Mouse (Mus musculus) MEL (cell line): ENCODE data around the gene Olfr1413. TPM values are rescaled to one million over a fixed set of nuclear protein-coding genes. Genes with fewer than 3 reads are reported as not detected.

Experiments
- DNase-seq: peaks from one replicate; pipeline ENCODE4 v3.0.0; 2011; ENCODE audit warnings: low read depth, low spot score
- H3K27ac ChIP-seq: 2 replicates; pipeline ENCODE4 v1.5.1; 2012; ENCODE audit warnings: low read depth, mild to moderate bottlenecking, control low read depth, low read length, moderate library complexity; ENCODE audit not compliant: control insufficient read depth
- H3K27me3 ChIP-seq, 2 experiments: fragments of 150-350 bp in 1 of 2; sonication (generic) in 1 of 2; 2 replicates each; pipeline ENCODE4 v1.6.1; 2012; ENCODE audit warnings: low read length in 2 of 2, mild to moderate bottlenecking in 2 of 2, improper control_type of control experiment in 1 of 2, moderate library complexity in 1 of 2; ENCODE audit not compliant: insufficient read depth in 2 of 2, control insufficient read depth in 1 of 2
- H3K36me3 ChIP-seq, 2 experiments: 2 replicates each; pipeline ENCODE4 v1.6.1; 2012 to 2014; ENCODE audit warnings: low read length in 2 of 2, improper control_type of control experiment in 1 of 2, inconsistent platforms in 1 of 2, mild to moderate bottlenecking in 1 of 2; ENCODE audit not compliant: insufficient read depth in 2 of 2, control insufficient read depth in 1 of 2
- H3K4me1 ChIP-seq, 2 experiments: fragments of 150-350 bp in 1 of 2; sonication (generic) in 1 of 2; 2 replicates each; pipeline ENCODE4 v1.6.1; 2012; ENCODE audit warnings: low read length in 2 of 2, improper control_type of control experiment in 1 of 2, mild to moderate bottlenecking in 1 of 2; ENCODE audit not compliant: insufficient read depth in 2 of 2, control insufficient read depth in 1 of 2
- H3K4me3 ChIP-seq, 2 experiments: fragments of 150-350 bp in 1 of 2; sonication (generic) in 1 of 2; 2 replicates each; pipeline ENCODE4 v1.5.1; 2012; ENCODE audit warnings: low read depth in 2 of 2, low read length in 2 of 2, mild to moderate bottlenecking in 2 of 2, moderate library complexity in 2 of 2, control low read depth in 1 of 2, improper control_type of control experiment in 1 of 2; ENCODE audit not compliant: control insufficient read depth in 1 of 2, insufficient read depth in 1 of 2
- H3K79me2 ChIP-seq: 2 replicates; pipeline ENCODE4 v1.6.1; 2012; ENCODE audit warnings: mild to moderate bottlenecking, low read length, moderate library complexity; ENCODE audit not compliant: control insufficient read depth, poor library complexity, insufficient read depth
- H3K9ac ChIP-seq: 2 replicates; pipeline ENCODE4 v1.6.1; 2012; ENCODE audit warnings: low read depth, mild to moderate bottlenecking, control low read depth, low read length, moderate library complexity; ENCODE audit not compliant: control insufficient read depth, poor library complexity, severe bottlenecking
- H3K9me3 ChIP-seq: fragments of 150-350 bp; sonication (generic); replicated peaks from 2 replicates; pipeline ENCODE4 v1.6.1; 2012; ENCODE audit warnings: mild to moderate bottlenecking, low read length, improper control_type of control experiment, moderate library complexity; ENCODE audit not compliant: insufficient read depth
- CTCF ChIP-seq, 3 experiments: IDR thresholded peaks in 2 of 3; conservative IDR thresholded peaks in 1 of 3; 2 replicates each; pipeline ENCODE4 v1.5.1; 2011 to 2012; ENCODE audit warnings: low read length in 3 of 3, low read depth in 2 of 3, mild to moderate bottlenecking in 2 of 3, improper control_type of control experiment in 1 of 3, inconsistent platforms in 1 of 3, mixed read lengths in 1 of 3, moderate library complexity in 1 of 3; ENCODE audit not compliant: control insufficient read depth in 1 of 3, insufficient read depth in 1 of 3, poor library complexity in 1 of 3, severe bottlenecking in 1 of 3
- ELF1 ChIP-seq: IDR thresholded peaks from 2 replicates; pipeline ENCODE4 v1.6.1; 2014; ENCODE audit warnings: low read depth, mild to moderate bottlenecking, inconsistent platforms, low read length, improper control_type of control experiment, moderate library complexity
- ETS1 ChIP-seq: IDR thresholded peaks from 2 replicates; pipeline ENCODE4 v1.6.1; 2012; ENCODE audit warnings: low read depth, mild to moderate bottlenecking, inconsistent platforms, low read length, improper control_type of control experiment, moderate library complexity
- HCFC1 ChIP-seq: IDR thresholded peaks from 2 replicates; pipeline ENCODE4 v1.6.1; 2012; ENCODE audit warnings: low read depth, mild to moderate bottlenecking, inconsistent platforms, low read length, improper control_type of control experiment, moderate library complexity
- MAZ ChIP-seq: IDR thresholded peaks from 2 replicates; pipeline ENCODE4 v1.6.1; 2012; ENCODE audit warnings: low read depth, mild to moderate bottlenecking, inconsistent platforms, low read length, improper control_type of control experiment
- RAD21 ChIP-seq: IDR thresholded peaks from 2 replicates; pipeline ENCODE4 v1.6.1; 2011; ENCODE audit warnings: mild to moderate bottlenecking, low read depth, low read length, improper control_type of control experiment
- SMC3 ChIP-seq: IDR thresholded peaks from 2 replicates; pipeline ENCODE4 v1.6.1; 2011; ENCODE audit warnings: low read depth, low read length, improper control_type of control experiment
- TCF12 ChIP-seq: IDR thresholded peaks from 2 replicates; pipeline ENCODE4 v1.6.1; 2014; ENCODE audit warnings: low read depth, mild to moderate bottlenecking, inconsistent platforms, low read length, improper control_type of control experiment, moderate library complexity
- UBTF ChIP-seq: IDR thresholded peaks from 2 replicates; pipeline ENCODE4 v1.6.1; 2012; ENCODE audit warnings: low read depth, mild to moderate bottlenecking, inconsistent platforms, low read length, improper control_type of control experiment, moderate library complexity, borderline replicate concordance; ENCODE audit not compliant: insufficient read depth
- ZC3H11A ChIP-seq: IDR thresholded peaks from 2 replicates; pipeline ENCODE4 v1.6.1; 2012; ENCODE audit warnings: low read depth, mild to moderate bottlenecking, inconsistent platforms, low read length, improper control_type of control experiment
- ZNF384 ChIP-seq: IDR thresholded peaks from 2 replicates; pipeline ENCODE4 v1.6.1; 2012; ENCODE audit warnings: low read depth, mild to moderate bottlenecking, inconsistent platforms, low read length, improper control_type of control experiment
- polyA plus RNA-seq, 2 experiments: library from polyadenylated mRNA; stranded (reverse) in 1 of 2; unstranded in 1 of 2; fragments of >175 nt in 1 of 2; fragments of >200 nt in 1 of 2; gene quantifications; 2 replicates each; pipeline versions ENCODE4 v1.2.1 to v1.2.4; 2012; ENCODE audit warnings: low replicate concordance in 2 of 2, low read depth in 1 of 2; ENCODE audit not compliant: insufficient read length in 2 of 2, insufficient read depth in 1 of 2, missing spikeins in 1 of 2
- total RNA-seq: library from RNA; depleted of rRNA; stranded (reverse); fragments of 300-350 nt; gene quantifications from 2 replicates; pipeline ENCODE4 v1.2.3, GENCODE M21; 2012

Gene Olfr1413
- total and polyA plus RNA-seq, 3 experiments: not detected

GRCm38 (mm10) chr1:92614516-92614915 is 43.4 kb downstream of the Olfr1413 start:
- no peak overlapping the region for H3K4me3 ChIP-seq
- no peaks in the 10 kb centered on the region for H3K4me1 ChIP-seq
- TF ChIP-seq SMC3 (peak; percentile 84), ZC3H11A (peak; percentile 53), CTCF (IDR thresholded peaks at IDR 0.05 in 2 of 3, conservative IDR thresholded peaks at IDR 0.05 in 1 of 3; ENCODE audit: control insufficient read depth in 1 of 3, insufficient read depth in 1 of 3, low read depth in 2 of 3, low read length in 3 of 3, poor library complexity in 1 of 3, severe bottlenecking in 1 of 3) (peak; percentile 16 to 85 (median 57); a peak in 5 of 6 replicates), HCFC1 (no peak), RAD21 (peak; percentile 85)
- no peaks in the 10 kb centered on the region for H3K36me3 ChIP-seq
- no peaks in the 10 kb centered on the region for H3K9me3 ChIP-seq
- DNase-seq: peak; percentile 59
- no peaks in the 10 kb centered on the region for H3K27me3 ChIP-seq
- H3K9ac ChIP-seq: no peak overlapping the region
- no peak overlapping the region for H3K27ac ChIP-seq
- H3K79me2 ChIP-seq: no peaks in the 10 kb centered on the region

- H3K27me3 ChIP-seq: no peaks in the 10 kb centered on the region
- no peaks in the 10 kb centered on the region for H3K9me3 ChIP-seq
- no peak for DNase-seq
- no peak for TF ChIP-seq UBTF
- TF ChIP-seq ELF1: no peak
- TF ChIP-seq ZNF384: no peak
- no peak for TF ChIP-seq MAZ
- H3K36me3 ChIP-seq: no peaks in the 10 kb centered on the region
- H3K4me3 ChIP-seq: no peak overlapping the region
- H3K27ac ChIP-seq: no peak overlapping the region
- H3K9ac ChIP-seq: no peak overlapping the region
- no peaks in the 10 kb centered on the region for H3K79me2 ChIP-seq
- no peaks in the 10 kb centered on the region for H3K4me1 ChIP-seq
These were observed 44.9 kb downstream of the Olfr1413 start for GRCm38 (mm10) chr1:92616046-92616445.

GRCm38 (mm10) chr1:92617488-92617887 is 46.4 kb downstream of the Olfr1413 start, which contains the start of gene Olfr12:
Gene Olfr12 (plus strand): TSS chr1:92617788.
- Histone ChIP-seq H3K4me3 (no peak within 1 kb of the TSS), H3K36me3 (no peaks in the 10 kb centered on the region), H3K9ac (no peak within 1 kb of the TSS), H3K9me3 (no peaks in the 10 kb centered on the region), H3K4me1 (no peaks in the 10 kb centered on the region), H3K27me3 (no peaks in the 10 kb centered on the region), H3K27ac (no peak within 1 kb of the TSS), H3K79me2 (no peaks in the 10 kb centered on the region)
- DNase-seq: no peak
- TF ChIP-seq TCF12: no peak
- TF ChIP-seq ETS1: no peak
